In genomic region chr3:24782784-24783461, GRCm38 (mm10) we compare ENCODE assay signal across 10 mouse cellular contexts.
DNase-seq lines count a peak whose midpoint lies in the region; ATAC-seq and TF ChIP-seq lines count a peak whose summit lies in the region.
"Had no signal": no experiment of that assay in that cellular context is flagged by ENCODE, and none has a peak within 500 bp of the region (broad histone marks: within the 10 kb centered on the region; RNA-seq: fewer than 3 reads in every experiment).

No protein-coding gene starts in this region.

- TF ChIP-seq CTCF in left cerebral cortex, adult 2 months (IDR thresholded peaks at IDR 0.05), result no peak

- 0 out of 2 replicates have a peak overlapping the region, but pooled peaks have one; percentile 17 for H3K4me3 ChIP-seq in heart, embryonic 12.5 days
- H3K4me3 ChIP-seq in limb, embryonic 12.5 days (replicated peaks), result no peak overlapping the region
- no peak overlapping the region for H3K4me3 ChIP-seq in left cerebral cortex, adult 2 months
- H3K4me3 ChIP-seq: midbrain, embryonic 10.5 days had no signal

- 16% methylated on average over 10 of the region's 10 CpGs for WGBS in heart, embryonic 12.5 days
- WGBS in limb, embryonic 12.5 days, result 58% methylated on average over 10 of the region's 10 CpGs

- intact Hi-C loops in left cerebral cortex, adult 2 months (cut with DNase I), result no loop called here

- no peak overlapping the region for H3K9ac ChIP-seq in heart, embryonic 12.5 days
- H3K9ac ChIP-seq in limb, embryonic 12.5 days (replicated peaks), result no peak overlapping the region

- H3K9me3 ChIP-seq in heart, embryonic 12.5 days (replicated peaks), result no peaks in the 10 kb centered on the region
- H3K9me3 ChIP-seq in limb, embryonic 12.5 days, result no peaks in the 10 kb centered on the region
- H3K9me3 ChIP-seq: midbrain, embryonic 10.5 days had no signal

- peak overlapping the region; percentile 56 for H3K4me2 ChIP-seq in heart, embryonic 12.5 days
- peak overlapping the region; percentile 0; the same call in 1 of the 2 replicates for H3K4me2 ChIP-seq in limb, embryonic 12.5 days

- DNase-seq in heart, adult 8-10 months (ENCODE audit: low spot score), result no peak
- DNase-seq in forelimb bud, embryonic 11.5 days (ENCODE audit: low read depth, low spot score), result peak; percentile 5
- DNase-seq in lung, postnatal 4 days, result peak; percentile 5 to 14
- no peak for DNase-seq in frontal cortex, adult 2 months (ENCODE audit: extremely low spot score in 1 of 2, low spot score in 1 of 2)
- no peak for DNase-seq in spleen, postnatal 36 days (ENCODE audit: low spot score in 2 of 2)
- no peak for DNase-seq in left cerebral cortex, adult 2 months (ENCODE audit: extremely low spot score in 1 of 2, low spot score in 2 of 2)
- DNase-seq: thymus, postnatal 36 days had no signal

- H3K27me3 ChIP-seq in heart, embryonic 12.5 days (replicated peaks), result no peaks in the 10 kb centered on the region
- H3K27me3 ChIP-seq in limb, embryonic 12.5 days, result no peaks in the 10 kb centered on the region

- H3K36me3 ChIP-seq in heart, embryonic 12.5 days, result no peaks in the 10 kb centered on the region
- no peaks in the 10 kb centered on the region for H3K36me3 ChIP-seq in limb, embryonic 12.5 days
- H3K36me3 ChIP-seq: midbrain, embryonic 10.5 days had no signal

- peaks cover 7% of the 10 kb centered on the region for H3K4me1 ChIP-seq in heart, embryonic 12.5 days (replicated peaks)
- H3K4me1 ChIP-seq in limb, embryonic 12.5 days (replicated peaks), result peaks cover 8% of the 10 kb centered on the region; the same call in 1 of the 2 replicates
- H3K4me1 ChIP-seq: midbrain, embryonic 10.5 days had no signal

- no peak for ATAC-seq in heart, embryonic 12.5 days (ENCODE audit: insufficient number of reproducible peaks, low FRiP score)
- no peak for ATAC-seq in limb, embryonic 12.5 days (ENCODE audit: insufficient number of reproducible peaks, insufficient read depth, low FRiP score, low TSS enrichment, low read depth)

- peak overlapping the region; percentile 2; the same call in 1 of the 2 replicates for H3K27ac ChIP-seq in heart, embryonic 12.5 days (ENCODE audit: poor library complexity, severe bottlenecking)
- H3K27ac ChIP-seq in limb, embryonic 12.5 days, result no peak overlapping the region
- H3K27ac ChIP-seq in left cerebral cortex, adult 2 months, result no peak overlapping the region
- H3K27ac ChIP-seq: midbrain, embryonic 10.5 days had no signal

Comparison
In these comparisons a context has a peak if more than half of its experiments do, and no peak if none do; other contexts are left out.
1. DNase-seq: peak in forelimb bud, embryonic 11.5 days (single experiment) and lung, postnatal 4 days (2 of 2); none in heart, adult 8-10 months (single experiment), frontal cortex, adult 2 months (0 of 2), spleen, postnatal 36 days (0 of 2) and left cerebral cortex, adult 2 months (0 of 2).